Mouse (Mus musculus) lung, adult 2 months (tissue): ENCODE data around the gene Pilrb2. TPM values are rescaled to one million over a fixed set of nuclear protein-coding genes. Genes with fewer than 3 reads are reported as not detected.
"Not testable (repeated sequence)": the region's sequence is repeated elsewhere in the genome, so short reads cannot be mapped to it uniquely, and the experiment has no call there.

Experiments
- DNase-seq: peaks from one replicate; pipeline ENCODE4 v3.0.0; 2022
- H3K4me1 ChIP-seq: fragments of 200-500 bp; 2 replicates; pipeline ENCODE4 v1.6.1; 2011; ENCODE audit warnings: low read length; ENCODE audit not compliant: control insufficient read depth, insufficient read depth
- H3K4me3 ChIP-seq: fragments of 200-500 bp; replicated peaks from 2 replicates; pipeline ENCODE3; 2011; ENCODE audit warnings: low read depth, mild to moderate bottlenecking, control low read depth, low read length; ENCODE audit errors: extremely low read depth
- CTCF ChIP-seq: fragments of 200-500 bp; IDR thresholded peaks from 2 replicates; pipeline ENCODE4 v1.5.1; 2011; ENCODE audit warnings: mild to moderate bottlenecking, low read length, control low read depth; ENCODE audit not compliant: insufficient read depth
- POLR2A ChIP-seq: fragments of 200-500 bp; IDR thresholded peaks from 2 replicates; pipeline ENCODE4 v1.6.1; 2011; ENCODE audit warnings: low read depth, mild to moderate bottlenecking, control low read depth, low read length, borderline replicate concordance; ENCODE audit errors: extremely low read depth
- WGBS: fragments of 180-500 bp; shearing (Covaris S2); methylation state at CpG from one replicate; pipeline ENCODE4 v1.1.7; 2018; 5-methylcytosine and 5-hydroxymethylcytosine counted together
- polyA plus RNA-seq: library from polyadenylated mRNA; depleted of rRNA; stranded (reverse); fragments of >200 nt; gene quantifications from 2 replicates; pipeline ENCODE4 v1.2.3, GENCODE M21; 2012; rRNA removed

Gene Pilrb2
- polyA plus RNA-seq: 7.9 and 12.1 TPM in 2 replicates

DNA sequence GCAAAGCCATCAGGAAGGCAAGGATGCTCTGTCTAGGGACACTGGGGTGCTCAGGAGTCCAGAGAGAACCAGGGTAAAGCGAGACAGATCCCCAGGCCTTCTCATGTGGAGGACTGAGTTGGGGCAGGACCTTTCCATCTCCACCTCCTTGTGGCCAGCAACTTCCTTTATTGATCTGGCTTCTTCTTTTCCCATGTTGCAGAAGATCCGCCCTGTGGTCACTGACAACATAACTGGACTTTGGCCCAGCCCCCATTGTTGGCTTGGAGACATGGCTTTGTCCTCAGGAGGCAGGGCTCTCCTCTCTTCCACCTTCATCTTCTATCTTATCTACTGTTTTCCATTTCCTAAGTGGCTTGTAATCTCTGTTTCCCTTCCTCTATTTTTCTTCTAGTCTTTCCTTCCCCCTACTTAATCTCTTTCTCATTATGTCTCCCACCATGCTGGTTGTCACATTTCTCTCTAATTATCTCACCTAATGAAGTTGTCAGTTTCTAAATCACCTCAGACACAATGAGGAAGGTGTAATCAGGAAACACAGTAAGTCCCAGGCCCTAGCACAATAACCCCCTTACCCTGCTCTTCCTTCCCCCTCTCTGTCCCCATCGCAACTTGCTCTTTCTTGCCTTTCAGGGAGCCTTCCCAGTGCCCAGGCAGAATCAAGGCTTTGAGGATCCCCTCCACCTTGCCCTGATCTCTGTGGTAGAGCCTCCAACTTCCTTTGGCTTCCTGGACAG, at the start of gene Pilrb2:
Pilrb2 (minus strand) TSS at position 172 of the 737 bp plus-strand sequence.
- WGBS: 71% methylated on average over 3 of the region's 3 CpGs
- DNase-seq, H3K4me1 ChIP-seq, H3K4me3 ChIP-seq: not testable (repeated sequence)

DNA sequence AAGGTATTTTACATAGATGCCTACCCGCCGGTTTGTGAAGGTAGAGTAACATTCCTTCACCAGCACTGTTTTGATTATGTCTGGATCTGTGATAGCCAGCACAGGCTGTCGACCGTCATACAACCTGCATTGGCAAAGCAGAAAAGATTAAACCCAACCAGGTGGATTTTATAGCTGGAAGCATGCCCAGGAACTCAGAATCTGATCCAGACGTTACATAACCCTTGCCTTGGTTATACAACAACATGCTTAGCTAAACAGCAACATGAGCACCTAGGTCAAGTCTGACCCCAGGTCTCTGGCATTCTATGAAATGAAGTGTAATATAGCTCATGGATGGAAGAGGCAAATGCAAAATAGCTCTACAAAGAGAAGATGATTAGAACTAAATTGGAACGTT, 43.9 kb upstream of the Pilrb2 start:
- H3K4me1 ChIP-seq: no peaks in the 10 kb centered on the region
- no peak overlapping the region for H3K4me3 ChIP-seq
- WGBS: 51% methylated on average over 6 of the region's 6 CpGs
- TF ChIP-seq CTCF (no peak), POLR2A (no peak)
- peak; percentile 12 for DNase-seq

DNA sequence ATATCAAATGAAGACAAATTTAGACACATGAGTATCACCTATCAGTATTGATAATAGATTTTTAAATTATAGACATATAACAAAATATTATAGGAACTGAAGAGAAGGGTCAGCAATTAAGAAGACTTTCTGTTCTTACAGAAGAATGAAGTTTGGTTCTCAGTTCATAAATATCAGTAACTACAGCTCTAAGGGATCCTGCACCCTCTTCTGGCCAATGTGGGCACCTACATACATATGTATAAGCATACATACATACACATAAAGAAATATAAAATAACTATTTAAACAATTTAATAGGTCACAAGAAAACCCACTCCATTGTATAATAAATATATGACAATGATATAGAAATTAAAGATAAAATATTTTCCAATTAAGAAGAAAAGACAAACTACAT, 42.9 kb upstream of the Pilrb2 start:
- Histone ChIP-seq H3K4me3 (no peak overlapping the region), H3K4me1 (no peaks in the 10 kb centered on the region)
- TF ChIP-seq POLR2A (no peak), CTCF (no peak)
- no peak for DNase-seq

DNA sequence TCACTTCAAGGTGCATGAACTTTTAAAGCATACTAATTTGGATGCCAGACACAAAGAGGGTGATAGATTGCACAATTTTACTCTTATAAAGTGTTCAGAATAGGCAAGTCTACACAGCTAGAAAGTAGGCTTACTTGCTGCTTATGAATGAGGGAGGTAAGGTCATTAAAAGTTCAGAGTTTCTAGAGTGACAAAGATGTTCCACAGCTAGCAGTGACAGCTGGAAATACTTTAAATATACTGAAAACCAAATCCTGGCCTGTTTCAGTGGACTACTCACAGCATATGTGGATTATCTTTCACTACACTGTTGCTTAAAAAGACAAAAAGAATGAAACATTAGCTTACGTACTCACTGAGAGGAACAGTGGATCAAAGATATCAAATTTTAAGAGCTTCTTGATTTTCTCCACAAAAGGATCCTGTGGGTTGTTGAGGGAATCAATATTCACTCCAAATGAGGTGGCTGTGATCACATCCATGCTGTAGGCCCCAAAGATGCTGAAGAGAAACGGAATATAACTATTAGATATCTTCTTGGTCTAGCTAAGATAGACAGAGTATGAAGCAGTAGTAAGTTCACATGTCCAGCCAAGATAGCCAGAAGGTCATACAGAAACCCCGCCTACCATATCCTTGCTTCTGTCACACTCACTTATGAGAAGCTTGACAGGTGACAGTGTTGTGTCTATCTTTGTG, 38.1 kb upstream of the Pilrb2 start:
- no peak overlapping the region for H3K4me3 ChIP-seq
- no peak for DNase-seq
- no peak for TF ChIP-seq POLR2A
- WGBS: 75% methylated on average over 3 of the region's 3 CpGs
- H3K4me1 ChIP-seq: no peaks in the 10 kb centered on the region

DNA sequence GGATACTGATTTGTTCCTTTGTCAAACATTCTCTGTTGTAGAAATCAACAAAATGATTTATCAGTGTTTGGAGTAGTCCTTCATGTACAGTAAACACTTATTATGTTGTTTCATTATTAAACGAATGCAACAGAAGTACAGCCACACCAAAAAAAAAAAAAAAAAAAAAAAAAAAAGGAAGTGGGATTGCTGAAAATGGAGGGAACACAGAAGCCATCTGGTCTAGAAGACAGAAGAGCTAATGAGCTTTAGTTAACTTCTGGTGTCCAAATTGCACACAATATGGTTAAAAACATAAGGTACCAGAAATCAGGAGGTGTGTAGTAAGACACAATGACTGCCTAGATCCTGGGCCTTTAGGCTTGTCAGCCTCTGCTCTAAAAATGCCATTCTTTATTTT, 26.2 kb upstream of the Pilrb2 start:
- no peak for TF ChIP-seq POLR2A
- TF ChIP-seq CTCF: no peak
- 43% methylated on average over 1 of the region's 1 CpGs for WGBS
- no peak overlapping the region for H3K4me3 ChIP-seq
- no peak for DNase-seq
- H3K4me1 ChIP-seq: no peaks in the 10 kb centered on the region

DNA sequence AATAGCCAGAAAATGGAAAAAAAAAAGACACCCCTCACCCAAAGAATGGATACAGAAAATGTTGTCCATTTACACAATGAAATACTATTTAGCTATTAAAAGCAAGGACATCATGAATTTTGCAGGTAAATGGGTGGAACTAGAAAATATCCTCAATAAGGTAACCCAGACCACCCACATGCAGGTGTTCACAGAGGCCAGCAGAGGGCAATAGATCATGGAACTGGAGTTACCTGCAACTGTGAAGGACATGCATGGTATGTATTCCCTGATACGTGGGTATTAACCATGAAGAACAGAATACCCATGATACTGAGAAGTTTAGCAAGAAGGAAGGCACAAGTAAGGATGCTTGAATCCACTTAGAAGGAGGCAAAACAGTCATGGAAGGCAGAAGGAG, 21.3 kb upstream of the Pilrb2 start:
- no peak for TF ChIP-seq CTCF
- H3K4me3 ChIP-seq: no peak overlapping the region
- H3K4me1 ChIP-seq: no peaks in the 10 kb centered on the region
- DNase-seq: no peak
- 58% methylated on average over 1 of the region's 1 CpGs for WGBS

DNA sequence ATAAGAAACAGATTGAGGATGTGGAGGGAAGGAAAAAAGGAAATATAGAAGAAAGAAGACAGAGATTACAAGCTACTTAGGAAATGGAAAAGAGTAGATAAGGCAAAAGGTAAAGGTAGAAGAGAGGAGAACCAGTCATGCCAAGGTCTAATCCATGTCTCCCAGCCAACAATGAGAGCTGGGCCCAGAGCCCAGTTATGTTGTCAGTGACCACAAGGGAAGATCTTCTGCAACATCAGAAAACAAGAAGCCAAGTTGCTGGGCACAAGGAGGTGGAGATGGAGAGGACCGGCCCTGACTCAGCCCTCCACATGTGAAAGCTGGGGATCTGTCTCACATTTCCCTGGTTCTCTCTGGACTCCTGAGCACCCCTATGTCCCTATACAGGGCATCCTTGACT, 16.1 kb upstream of the Pilrb2 start:
- H3K4me3 ChIP-seq: no peak overlapping the region
- no peak for DNase-seq
- TF ChIP-seq CTCF (no peak), POLR2A (no peak)
- 82% methylated on average over 1 of the region's 1 CpGs for WGBS
- no peaks in the 10 kb centered on the region for H3K4me1 ChIP-seq

DNA sequence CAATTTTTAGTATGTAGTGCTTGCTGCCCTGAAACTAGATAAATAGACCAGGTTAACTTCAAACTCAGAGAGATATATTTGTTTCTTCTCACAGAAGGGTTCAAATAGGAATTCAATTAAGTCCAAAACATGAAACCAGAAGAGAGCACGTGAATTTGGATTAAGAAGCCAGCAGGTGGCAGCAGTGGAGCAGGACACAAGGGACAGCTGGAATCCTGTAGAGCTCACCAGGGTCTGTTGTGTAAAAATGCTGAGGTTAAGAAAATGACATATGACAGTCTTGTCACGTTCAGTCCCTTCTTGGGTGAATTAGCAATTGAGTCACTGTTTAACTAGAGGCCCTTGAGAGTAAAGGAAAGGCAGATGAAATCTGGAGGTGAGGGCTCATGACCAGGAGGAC, 14.3 kb upstream of the Pilrb2 start:
- TF ChIP-seq CTCF (peak; percentile 61), POLR2A (no peak)
- 1% methylated on average over 2 of the region's 2 CpGs for WGBS
- no peaks in the 10 kb centered on the region for H3K4me1 ChIP-seq
- H3K4me3 ChIP-seq: no peak overlapping the region
- peak; percentile 31 for DNase-seq

DNA sequence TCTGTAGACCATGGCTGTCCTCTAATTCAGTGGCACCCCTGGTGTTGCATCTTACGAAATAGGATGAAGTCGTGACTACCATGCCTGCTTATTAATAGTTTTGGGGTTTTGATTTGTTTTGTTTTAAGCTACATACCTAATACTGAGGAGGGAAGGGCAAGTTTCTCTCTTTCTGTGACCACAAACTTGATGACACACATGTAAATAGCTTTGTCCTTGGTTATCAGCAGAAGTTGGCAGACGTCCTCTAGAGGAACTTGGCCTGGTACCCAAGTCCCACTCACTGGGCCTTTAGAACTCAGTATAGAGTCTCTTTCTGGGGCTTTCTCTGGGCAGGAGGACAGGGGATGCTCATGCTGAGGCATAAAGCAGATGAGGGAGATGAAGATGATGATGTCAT, 11.7 kb upstream of the Pilrb2 start:
- WGBS: 68% methylated on average over 3 of the region's 3 CpGs
- Histone ChIP-seq H3K4me1 (no peaks in the 10 kb centered on the region), H3K4me3 (no peak overlapping the region)
- DNase-seq: no peak
- TF ChIP-seq POLR2A (no peak), CTCF (no peak)

DNA sequence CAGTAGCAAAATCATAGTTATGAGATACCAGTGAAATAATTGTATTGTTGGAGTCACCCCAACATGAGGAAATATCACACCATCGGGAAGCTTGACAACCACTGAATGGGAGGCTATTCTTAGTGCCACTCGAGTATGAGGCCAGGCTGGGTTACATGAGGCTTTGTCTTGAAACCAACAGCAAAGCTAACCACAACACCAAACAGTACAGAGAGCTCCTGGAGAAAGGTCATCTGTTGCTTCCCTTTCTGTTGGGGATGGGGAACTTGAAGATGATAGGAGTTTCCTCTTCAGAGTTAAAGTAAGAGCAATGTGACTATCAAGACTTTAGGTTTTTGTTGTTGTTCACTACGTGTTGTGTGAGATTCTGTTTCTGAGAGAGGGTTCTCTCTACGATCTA, 11.3 kb upstream of the Pilrb2 start:
- 56% methylated on average over 4 of the region's 4 CpGs for WGBS
- DNase-seq: no peak
- Histone ChIP-seq H3K4me3 (no peak overlapping the region), H3K4me1 (no peaks in the 10 kb centered on the region)
- TF ChIP-seq CTCF: no peak
